Mouse (Mus musculus) stomach, embryonic 15.5 days (tissue): ENCODE data around the gene Crygn. TPM values are rescaled to one million over a fixed set of nuclear protein-coding genes. Genes with fewer than 3 reads are reported as not detected.

ENCODE experiments used
- polyA plus RNA-seq: library from polyadenylated mRNA; unstranded; fragments of >200 nt; fragmentation: Nextera tagmentation; extraction: Ambion mirVana; gene quantifications from 2 replicates; pipeline ENCODE4 v1.2.1, GENCODE M21; 2015

Crygn gene
- polyA plus RNA-seq, 1 experiment from 2014 or later = 1.6 TPM

Other genes starting within 250 kb of the Crygn start
- gene Gbx1, start 230.8 kb downstream of the Crygn start, polyA plus RNA-seq = 0.04 TPM in 1 of 2 replicates, not detected in the other
- 0.32 and 0.57 TPM in 2 replicates for gene Asb10, start 217.0 kb downstream of the Crygn start, polyA plus RNA-seq
- gene 4931409K22Rik, start 201.2 kb downstream of the Crygn start, polyA plus RNA-seq = 0.14 and 0.24 TPM in 2 replicates
- gene Abcf2, start 180.5 kb downstream of the Crygn start, polyA plus RNA-seq = 85.9 and 90.0 TPM in 2 replicates
- gene Chpf2, start 171.3 kb downstream of the Crygn start, polyA plus RNA-seq = 18.6 and 21.2 TPM in 2 replicates
- gene Smarcd3, start 133.6 kb downstream of the Crygn start, polyA plus RNA-seq = 22.2 and 25.1 TPM in 2 replicates
- gene Nub1, start 72.5 kb downstream of the Crygn start, polyA plus RNA-seq = 26.7 and 31.5 TPM in 2 replicates
- gene Wdr86, start 27.3 kb downstream of the Crygn start, polyA plus RNA-seq = 14.3 and 15.1 TPM in 2 replicates
- gene Rheb, start 84.6 kb upstream of the Crygn start, polyA plus RNA-seq = 240 and 242 TPM in 2 replicates